Mouse (Mus musculus): ENCODE measurements around the gene Cuedc1. TPM values are rescaled to one million over a fixed set of nuclear protein-coding genes. Genes with fewer than 3 reads are reported as not detected.

Cuedc1 gene
- polyA plus RNA-seq, 1 experiment from 2014 or later = 17.4 TPM

GRCm38 (mm10) chr11:88170606-88171005 lies 72.7 kb downstream of the Cuedc1 start:
- WGBS = 73% methylated on average over 3 of the region's 3 CpGs
- Histone ChIP-seq H3K36me3 (ENCODE audit: control insufficient read depth, insufficient read depth, low read length) (peaks cover 3% of the 10 kb centered on the region; the same call in 1 of the 2 replicates), H3K4me1 (ENCODE audit: control insufficient read depth, insufficient read depth, low read length) (peaks cover 29% of the 10 kb centered on the region)

DNA sequence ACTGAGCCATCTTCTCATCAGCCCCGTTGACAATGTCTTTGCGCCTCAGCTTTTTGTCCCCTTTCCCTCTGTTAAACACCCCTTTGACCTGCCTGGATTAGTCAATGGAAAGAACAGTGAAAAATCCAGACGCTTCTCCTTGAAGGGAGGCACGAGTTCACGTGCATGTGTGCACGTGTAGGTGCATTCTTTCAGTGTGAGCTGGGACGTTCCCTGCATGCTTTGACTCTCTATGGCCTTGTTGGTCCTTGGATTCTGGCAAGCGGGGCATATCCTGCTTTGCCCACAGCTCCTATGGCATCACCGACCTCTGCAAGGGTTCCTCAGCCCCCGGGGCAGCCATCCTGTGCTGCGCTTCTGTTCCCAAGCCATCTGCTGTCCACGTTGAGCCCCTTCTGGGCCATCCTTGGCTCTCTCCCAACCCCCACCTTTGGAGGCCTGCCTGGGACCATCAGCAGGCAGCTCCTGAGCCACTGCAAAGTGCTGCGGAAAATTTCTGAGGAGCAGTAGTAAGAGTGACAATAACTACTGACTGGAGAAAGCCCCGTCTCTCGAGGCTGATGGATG lies 74.1 kb downstream of the Cuedc1 start:
- DNase-seq (ENCODE audit: low spot score) (no peak), ATAC-seq (ENCODE audit: low read depth) (no peak)
- Histone ChIP-seq H3K4me2 (ENCODE audit: low read depth, low read length) (no peak overlapping the region), H3K36me3 (ENCODE audit: control insufficient read depth, insufficient read depth, low read length) (peaks cover 3% of the 10 kb centered on the region; the same call in 1 of the 2 replicates), H3K27ac (replicated peaks; ENCODE audit: low read depth, low read length) (peak overlapping the region; percentile 73; the same call in 1 of the 2 replicates), H3K4me1 (ENCODE audit: control insufficient read depth, insufficient read depth, low read length) (peaks cover 19% of the 10 kb centered on the region), H3K9me3 (ENCODE audit: control insufficient read depth, low read length) (no peaks in the 10 kb centered on the region), H3K27me3 (replicated peaks; ENCODE audit: control insufficient read depth, insufficient read depth, low read length) (no peaks in the 10 kb centered on the region), H3K9ac (ENCODE audit: low read depth, low read length) (no peak overlapping the region), H3K4me3 (ENCODE audit: low read depth, low read length) (no peak overlapping the region)
- 61% methylated on average over 15 of the region's 15 CpGs for WGBS

More at GRCm38 (mm10) chr11:88170606-88171005, 72.7 kb downstream of the Cuedc1 start:
- Histone ChIP-seq H3K4me2 (ENCODE audit: low read depth, low read length) (no peak overlapping the region), H3K27ac (replicated peaks; ENCODE audit: low read depth, low read length) (no peak overlapping the region), H3K27me3 (replicated peaks; ENCODE audit: control insufficient read depth, insufficient read depth, low read length) (no peaks in the 10 kb centered on the region), H3K9me3 (ENCODE audit: control insufficient read depth, low read length) (no peaks in the 10 kb centered on the region), H3K4me3 (ENCODE audit: low read depth, low read length) (no peak overlapping the region), H3K9ac (ENCODE audit: low read depth, low read length) (no peak overlapping the region)
- ATAC-seq (ENCODE audit: low read depth) (no peak), DNase-seq (ENCODE audit: low spot score) (no peak)

GRCm38 (mm10) chr11:88172601-88173325 lies 74.9 kb downstream of the Cuedc1 start:
- DNase-seq (ENCODE audit: low spot score) (peak; percentile 88), ATAC-seq (ENCODE audit: low read depth) (peak; percentile 71)
- H3K9ac ChIP-seq (ENCODE audit: low read depth, low read length) = peak overlapping the region; percentile 15; the same call in 1 of the 2 replicates
- no peaks in the 10 kb centered on the region for H3K9me3 ChIP-seq (ENCODE audit: control insufficient read depth, low read length)
- no peak overlapping the region for H3K4me3 ChIP-seq (ENCODE audit: low read depth, low read length)
- H3K36me3 ChIP-seq (ENCODE audit: control insufficient read depth, insufficient read depth, low read length) = peaks cover 11% of the 10 kb centered on the region; the same call in 1 of the 2 replicates
- H3K4me1 ChIP-seq (ENCODE audit: control insufficient read depth, insufficient read depth, low read length) = peaks cover 19% of the 10 kb centered on the region
- WGBS = 22% methylated on average over 10 of the region's 10 CpGs
- H3K4me2 ChIP-seq (ENCODE audit: low read depth, low read length) = no peak overlapping the region
- H3K27me3 ChIP-seq (replicated peaks; ENCODE audit: control insufficient read depth, insufficient read depth, low read length) = no peaks in the 10 kb centered on the region
- peak overlapping the region; percentile 73 for H3K27ac ChIP-seq (replicated peaks; ENCODE audit: low read depth, low read length)

DNA sequence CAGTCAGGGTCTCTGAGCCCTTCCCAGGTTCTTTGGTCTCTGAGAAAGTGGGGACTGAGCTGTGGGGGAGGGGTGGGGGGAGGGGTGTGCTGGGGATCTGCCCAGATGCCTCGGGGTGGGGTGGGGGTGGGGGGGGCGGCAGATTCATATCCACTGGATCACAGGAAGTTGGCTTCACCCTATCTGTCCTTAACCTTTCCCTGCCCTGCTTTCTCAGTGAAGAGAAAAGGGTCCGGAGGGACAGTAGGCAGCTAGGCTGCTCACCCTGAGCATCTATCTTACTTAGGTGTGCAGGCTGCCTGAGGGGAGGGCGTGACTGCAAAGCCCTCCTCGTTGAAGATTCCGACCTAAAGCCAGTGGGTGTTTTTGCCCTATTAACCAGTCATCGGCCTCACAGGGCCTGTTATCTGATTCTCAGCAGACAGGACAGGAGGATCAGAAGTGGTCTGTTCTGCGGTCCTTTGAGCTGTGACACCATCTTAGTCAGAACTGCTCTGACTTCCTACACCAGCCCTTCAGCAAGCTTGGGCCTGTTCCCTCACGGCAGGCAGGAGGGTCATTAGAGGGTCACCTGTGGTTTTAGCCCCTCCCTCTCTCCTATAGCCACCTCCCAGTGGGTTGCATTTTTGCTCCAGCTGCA lies 75.6 kb downstream of the Cuedc1 start:
- Histone ChIP-seq H3K36me3 (ENCODE audit: control insufficient read depth, insufficient read depth, low read length) (peaks cover 13% of the 10 kb centered on the region; the same call in 1 of the 2 replicates), H3K4me2 (ENCODE audit: low read depth, low read length) (peak overlapping the region; percentile 13; the same call in 1 of the 2 replicates), H3K27me3 (replicated peaks; ENCODE audit: control insufficient read depth, insufficient read depth, low read length) (no peaks in the 10 kb centered on the region), H3K4me1 (ENCODE audit: control insufficient read depth, insufficient read depth, low read length) (peaks cover 19% of the 10 kb centered on the region), H3K9me3 (ENCODE audit: control insufficient read depth, low read length) (no peaks in the 10 kb centered on the region), H3K4me3 (ENCODE audit: low read depth, low read length) (no peak overlapping the region), H3K27ac (replicated peaks; ENCODE audit: low read depth, low read length) (peak overlapping the region; percentile 73), H3K9ac (ENCODE audit: low read depth, low read length) (no peak overlapping the region)
- ATAC-seq (ENCODE audit: low read depth) (0 out of 2 replicates have a peak, but pooled peaks have one; percentile 27), DNase-seq (ENCODE audit: low spot score) (peak; percentile 55)
- 17% methylated on average over 8 of the region's 9 CpGs for WGBS

- ATAC-seq (ENCODE audit: low read depth) (peak; percentile 81), DNase-seq (ENCODE audit: low spot score) (peak; percentile 90)
- Histone ChIP-seq H3K4me2 (ENCODE audit: low read depth, low read length) (peak overlapping the region; percentile 43), H3K36me3 (ENCODE audit: control insufficient read depth, insufficient read depth, low read length) (peaks cover 29% of the 10 kb centered on the region), H3K4me3 (ENCODE audit: low read depth, low read length) (no peak overlapping the region), H3K27ac (replicated peaks; ENCODE audit: low read depth, low read length) (peak overlapping the region; percentile 93), H3K27me3 (replicated peaks; ENCODE audit: control insufficient read depth, insufficient read depth, low read length) (no peaks in the 10 kb centered on the region), H3K9ac (ENCODE audit: low read depth, low read length) (peak overlapping the region; percentile 43; the same call in 1 of the 2 replicates), H3K9me3 (ENCODE audit: control insufficient read depth, low read length) (no peaks in the 10 kb centered on the region), H3K4me1 (ENCODE audit: control insufficient read depth, insufficient read depth, low read length) (peaks cover 31% of the 10 kb centered on the region)
- 7% methylated on average over 6 of the region's 6 CpGs for WGBS
Observed at GRCm38 (mm10) chr11:88180467-88180958, 82.7 kb downstream of the Cuedc1 start.

DNA sequence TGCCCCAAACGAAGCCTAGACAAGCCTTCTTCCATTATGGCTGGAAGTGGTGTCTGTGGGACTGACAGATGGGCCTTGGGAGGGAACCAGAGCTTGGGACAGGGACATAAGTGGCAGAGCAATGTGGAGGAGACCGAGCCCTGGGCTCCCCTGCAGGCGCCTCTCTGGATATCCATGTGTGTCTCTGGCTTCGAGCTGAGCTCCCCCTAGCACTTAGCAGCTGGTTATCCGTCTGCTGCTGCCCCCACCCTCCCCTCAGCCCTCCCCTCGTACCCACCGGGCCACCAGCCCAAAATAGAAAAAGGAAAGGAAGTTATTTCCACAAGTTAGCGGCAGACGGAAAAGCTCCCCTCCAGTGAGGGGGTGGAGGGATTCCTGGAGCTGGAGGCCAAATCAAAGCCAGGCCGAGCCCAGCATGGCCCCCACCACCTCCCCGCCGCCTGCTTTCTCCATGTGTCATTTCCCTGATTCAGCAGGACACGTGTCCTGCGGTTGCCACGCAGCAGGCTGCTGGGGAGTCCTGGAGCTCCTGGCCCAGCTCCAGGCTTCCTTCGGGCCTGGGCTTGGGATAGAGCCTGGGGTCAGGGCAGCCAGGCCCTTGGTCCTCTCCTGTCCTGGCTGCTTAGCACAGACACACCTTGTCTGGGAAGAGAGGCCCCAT lies 83.2 kb downstream of the Cuedc1 start:
- peak; percentile 89 for ATAC-seq (ENCODE audit: low read depth)
- peak overlapping the region; percentile 93 for H3K27ac ChIP-seq (replicated peaks; ENCODE audit: low read depth, low read length)
- peak overlapping the region; percentile 43 for H3K4me2 ChIP-seq (ENCODE audit: low read depth, low read length)
- peak overlapping the region; percentile 43; the same call in 1 of the 2 replicates for H3K9ac ChIP-seq (ENCODE audit: low read depth, low read length)
- peaks cover 31% of the 10 kb centered on the region for H3K4me1 ChIP-seq (ENCODE audit: control insufficient read depth, insufficient read depth, low read length)
- H3K9me3 ChIP-seq (ENCODE audit: control insufficient read depth, low read length) = no peaks in the 10 kb centered on the region
- WGBS = 8% methylated on average over 13 of the region's 16 CpGs
- H3K27me3 ChIP-seq (replicated peaks; ENCODE audit: control insufficient read depth, insufficient read depth, low read length) = no peaks in the 10 kb centered on the region
- H3K4me3 ChIP-seq (ENCODE audit: low read depth, low read length) = no peak overlapping the region
- peaks cover 29% of the 10 kb centered on the region for H3K36me3 ChIP-seq (ENCODE audit: control insufficient read depth, insufficient read depth, low read length)
- peak; percentile 96 for DNase-seq (ENCODE audit: low spot score)

GRCm38 (mm10) chr11:88184632-88185180 lies 86.8 kb downstream of the Cuedc1 start:
- Histone ChIP-seq H3K36me3 (ENCODE audit: control insufficient read depth, insufficient read depth, low read length) (peaks cover 17% of the 10 kb centered on the region), H3K9ac (ENCODE audit: low read depth, low read length) (no peak overlapping the region), H3K4me2 (ENCODE audit: low read depth, low read length) (no peak overlapping the region), H3K27ac (replicated peaks; ENCODE audit: low read depth, low read length) (no peak overlapping the region), H3K4me3 (ENCODE audit: low read depth, low read length) (no peak overlapping the region), H3K4me1 (ENCODE audit: control insufficient read depth, insufficient read depth, low read length) (peaks cover 41% of the 10 kb centered on the region), H3K9me3 (ENCODE audit: control insufficient read depth, low read length) (no peaks in the 10 kb centered on the region), H3K27me3 (replicated peaks; ENCODE audit: control insufficient read depth, insufficient read depth, low read length) (no peaks in the 10 kb centered on the region)
- DNase-seq (ENCODE audit: low spot score) = no peak
- WGBS = 85% methylated on average over 17 of the region's 17 CpGs
- ATAC-seq (ENCODE audit: low read depth) = no peak
